Mouse (Mus musculus) cerebellum, adult 2 months (tissue): Measurements from ENCODE around the gene Med11.

Source experiments
- CTCF ChIP-seq: fragments of 200-500 bp; IDR thresholded peaks from 2 replicates; pipeline ENCODE4 v1.5.1; 2011; ENCODE audit warnings: low read depth, mild to moderate bottlenecking, control low read depth, low read length, moderate library complexity, borderline replicate concordance; ENCODE audit not compliant: insufficient read depth
- POLR2A ChIP-seq: fragments of 200-500 bp; IDR thresholded peaks from 2 replicates; pipeline ENCODE4 v1.6.1; 2011; ENCODE audit warnings: low read length, control low read depth, borderline replicate concordance; ENCODE audit not compliant: insufficient read depth

DNA sequence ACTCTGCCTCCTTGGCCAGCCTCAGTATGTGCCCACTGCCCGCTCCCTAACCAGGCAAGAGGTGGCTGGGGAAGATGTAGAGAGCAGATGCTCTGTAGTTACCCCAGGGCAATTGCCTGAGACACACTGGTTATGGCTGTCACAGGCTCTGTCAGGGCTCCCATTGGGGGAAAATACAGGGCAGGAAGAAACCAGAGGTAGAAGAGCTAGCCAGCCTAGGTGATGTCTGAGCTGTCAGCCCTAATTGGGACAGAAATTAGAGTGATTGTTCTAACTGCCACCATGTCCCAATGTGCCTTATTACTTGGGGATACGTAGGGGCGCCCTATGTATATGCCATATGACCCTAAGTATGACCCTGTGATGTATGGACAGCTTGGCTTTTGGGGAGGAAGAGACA is 17.8 kb upstream of the Med11 start:
- TF ChIP-seq POLR2A: no peak
- TF ChIP-seq CTCF: no peak
